Mouse (Mus musculus): ENCODE measurements around the gene Igsf3.

DNA sequence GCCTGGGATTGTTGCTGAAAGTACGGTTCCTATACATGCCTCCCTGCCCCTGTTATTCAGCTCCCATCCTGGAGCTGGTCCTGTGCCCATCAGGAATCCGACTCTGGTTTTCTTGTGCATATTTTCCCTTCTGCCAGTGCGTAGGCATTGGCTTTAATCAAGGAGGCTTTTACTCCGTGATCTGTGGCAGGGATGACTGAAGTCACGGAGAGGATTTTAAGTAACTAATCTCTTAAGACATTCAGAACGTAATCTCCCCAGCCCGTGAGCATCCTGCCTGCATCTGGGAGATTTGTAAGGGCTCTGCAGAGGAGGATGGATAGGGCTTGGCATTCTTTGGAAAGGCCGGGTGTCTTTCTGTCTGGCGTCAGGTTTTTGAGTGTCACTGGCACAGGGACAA lies 13.6 kb downstream of the Igsf3 start:
- TF ChIP-seq GATA1 (IDR thresholded peaks at IDR 0.05; ENCODE audit: low read length) (no peak), TAL1 (IDR thresholded peaks at IDR 0.05; ENCODE audit: low read length) (no peak)
